19 mouse cellular contexts compared by ENCODE assay signal in the genomic region with DNA sequence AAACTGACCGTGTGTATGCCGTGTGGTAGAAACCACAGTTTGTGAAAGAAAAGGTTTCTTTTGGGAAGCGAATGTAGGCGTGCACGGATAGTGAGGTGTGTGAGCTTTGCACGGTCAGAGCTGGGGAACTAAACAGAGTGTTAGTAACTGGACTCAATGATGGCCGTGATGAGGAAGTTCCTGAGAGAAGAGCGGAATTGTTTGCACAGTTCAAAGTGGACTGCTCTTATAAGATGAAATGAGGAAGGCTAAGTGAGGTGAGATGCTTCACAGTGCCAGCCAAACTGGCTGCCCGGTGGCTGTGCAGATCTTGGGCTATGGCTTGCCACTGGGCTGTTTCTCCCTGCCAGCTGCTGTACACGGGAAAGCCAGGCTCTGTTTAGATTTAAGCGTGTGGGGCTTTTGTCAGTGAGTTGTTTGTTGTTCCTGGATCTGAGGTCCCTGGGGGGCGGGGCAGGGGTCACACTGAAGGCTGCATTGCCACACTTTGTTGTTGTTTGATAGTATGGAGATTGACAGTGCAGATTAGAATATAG.
A peak's percentile ranks its signal among the peaks of the same experiment; 100 is the strongest.
DNase-seq lines count a peak whose midpoint lies in the region; ATAC-seq lines count a peak whose summit lies in the region.
"Had no signal": no experiment of that assay in that cellular context is flagged by ENCODE, and none has a peak within 500 bp of the region (broad histone marks: within the 10 kb centered on the region; RNA-seq: fewer than 3 reads in every experiment).

No protein-coding gene starts in this region.

- DNase-seq in adrenal gland, postnatal 14 days: peak; percentile 9
- DNase-seq in adrenal gland, adult (ENCODE audit: inconsistent age in 2 of 2, low spot score in 1 of 2): no peak
- DNase-seq in liver, embryonic 13.5 days: no peak
- no peak for DNase-seq in liver
- DNase-seq in thymus, postnatal 4 days: peak; percentile 40
- DNase-seq in thymus, postnatal 25 days: no peak
- no peak for DNase-seq in right cerebral cortex, adult 18-20 months
- DNase-seq in hindbrain, embryonic 11.5 days (ENCODE audit: low spot score): no peak
- DNase-seq: cerebellum, adult 9-11 months; heart, adult 2 months; heart, postnatal 14 days; kidney, adult 11 months; kidney, postnatal 14 days; layer of hippocampus, postnatal 36 days; thymus, adult 2 months had no signal

- ATAC-seq in liver, embryonic 13.5 days (ENCODE audit: low read depth): no peak
- no peak for ATAC-seq in hindbrain, embryonic 11.5 days (ENCODE audit: low FRiP score)

- H3K4me3 ChIP-seq in liver, embryonic 13.5 days (replicated peaks): no peak overlapping the region
- H3K4me3 ChIP-seq in hindbrain, embryonic 11.5 days (ENCODE audit: low read depth, low read length): no peak overlapping the region
- H3K4me3 ChIP-seq: forebrain, embryonic 12.5 days; heart, adult 2 months; limb, embryonic 10.5 days had no signal

- H3K9me3 ChIP-seq in liver, embryonic 13.5 days (replicated peaks): no peaks in the 10 kb centered on the region
- H3K9me3 ChIP-seq in hindbrain, embryonic 11.5 days (ENCODE audit: control insufficient read depth, low read length): no peaks in the 10 kb centered on the region
- H3K9me3 ChIP-seq: forebrain, embryonic 12.5 days; limb, embryonic 10.5 days had no signal

- 45% methylated on average over 12 of the region's 12 CpGs for WGBS in liver, embryonic 13.5 days (ENCODE audit: insufficient replicate concordance)
- WGBS in hindbrain, embryonic 11.5 days: 65% methylated on average over 12 of the region's 12 CpGs

- no peak overlapping the region; the same call in 1 of the 2 replicates for H3K4me2 ChIP-seq in liver, embryonic 13.5 days
- no peak overlapping the region for H3K4me2 ChIP-seq in hindbrain, embryonic 11.5 days (replicated peaks; ENCODE audit: low read depth, low read length)
- H3K4me2 ChIP-seq: forebrain, embryonic 12.5 days had no signal

- peaks cover 83% of the 10 kb centered on the region for H3K4me1 ChIP-seq in liver, embryonic 13.5 days (replicated peaks)
- peaks cover 2% of the 10 kb centered on the region; the same call in 1 of the 2 replicates for H3K4me1 ChIP-seq in hindbrain, embryonic 11.5 days (replicated peaks; ENCODE audit: control insufficient read depth, insufficient read depth, low read length)

- H3K27me3 ChIP-seq in liver, embryonic 13.5 days: no peaks in the 10 kb centered on the region
- H3K27me3 ChIP-seq in hindbrain, embryonic 11.5 days (ENCODE audit: control insufficient read depth, insufficient read depth, low read length): no peaks in the 10 kb centered on the region
- H3K27me3 ChIP-seq: CH12.LX; forebrain, embryonic 12.5 days had no signal

- H3K36me3 ChIP-seq in liver, embryonic 13.5 days: no peaks in the 10 kb centered on the region
- no peaks in the 10 kb centered on the region for H3K36me3 ChIP-seq in hindbrain, embryonic 11.5 days (ENCODE audit: control insufficient read depth, insufficient read depth, low read length)
- H3K36me3 ChIP-seq: forebrain, embryonic 12.5 days had no signal

- H3K9ac ChIP-seq in liver, embryonic 13.5 days: no peak overlapping the region
- H3K9ac ChIP-seq in hindbrain, embryonic 11.5 days (ENCODE audit: low read depth, low read length): no peak overlapping the region
- H3K9ac ChIP-seq: forebrain, embryonic 12.5 days had no signal

- peak overlapping the region; percentile 29; the same call in 1 of the 2 replicates for H3K27ac ChIP-seq in liver, embryonic 13.5 days
- no peak overlapping the region for H3K27ac ChIP-seq in hindbrain, embryonic 11.5 days (ENCODE audit: low read depth, low read length)
- H3K27ac ChIP-seq: forebrain, embryonic 12.5 days; heart, adult 2 months; limb, embryonic 10.5 days; macrophage had no signal

Comparison
In these comparisons a context has a peak if more than half of its experiments do, and no peak if none do; other contexts are left out.
1. DNase-seq: peak in adrenal gland, postnatal 14 days (single experiment) and thymus, postnatal 4 days (single experiment); none in adrenal gland, adult (0 of 2), liver, embryonic 13.5 days (single experiment), liver (single experiment), thymus, postnatal 25 days (single experiment), right cerebral cortex, adult 18-20 months (single experiment) and hindbrain, embryonic 11.5 days (single experiment).